Mouse (Mus musculus): ENCODE measurements around the gene Rcor1. TPM values are rescaled to one million over a fixed set of nuclear protein-coding genes. Genes with fewer than 3 reads are reported as not detected.

Gene Rcor1
- polyA plus RNA-seq, 1 experiment: 12.0 TPM

- Histone ChIP-seq H3K4me3 (replicated peaks; ENCODE audit: extremely low read depth, low read depth, low read length) (no peak overlapping the region), H3K4me1 (ENCODE audit: control insufficient read depth, insufficient read depth, low read length) (no peaks in the 10 kb centered on the region)
- WGBS: 92% methylated on average over 11 of the region's 11 CpGs
- TF ChIP-seq CTCF (IDR thresholded peaks at IDR 0.05; ENCODE audit: insufficient read depth, low read length): no peak
- TF ChIP-seq POLR2A (IDR thresholded peaks at IDR 0.05; ENCODE audit: borderline replicate concordance, extremely low read depth, low read depth, low read length): no peak
- no peak for DNase-seq
Measured at GRCm38 (mm10) chr12:111018068-111018467, 21.1 kb upstream of the Rcor1 start.

GRCm38 (mm10) chr12:111019086-111019485, 20.1 kb upstream of the Rcor1 start:
- no peak for TF ChIP-seq CTCF (IDR thresholded peaks at IDR 0.05; ENCODE audit: insufficient read depth, low read length)
- no peaks in the 10 kb centered on the region for H3K4me1 ChIP-seq (ENCODE audit: control insufficient read depth, insufficient read depth, low read length)
- no peak for DNase-seq
- WGBS: 90% methylated on average over 2 of the region's 2 CpGs
- H3K4me3 ChIP-seq (replicated peaks; ENCODE audit: extremely low read depth, low read depth, low read length): no peak overlapping the region

- 30% methylated on average over 1 of the region's 1 CpGs for WGBS
- H3K4me1 ChIP-seq (ENCODE audit: control insufficient read depth, insufficient read depth, low read length): no peaks in the 10 kb centered on the region
- no peak for DNase-seq
- H3K4me3 ChIP-seq (replicated peaks; ENCODE audit: extremely low read depth, low read depth, low read length): no peak overlapping the region
- TF ChIP-seq POLR2A (IDR thresholded peaks at IDR 0.05; ENCODE audit: borderline replicate concordance, extremely low read depth, low read depth, low read length): no peak
- TF ChIP-seq CTCF (IDR thresholded peaks at IDR 0.05; ENCODE audit: insufficient read depth, low read length): no peak
Measured at GRCm38 (mm10) chr12:111021138-111021537, 18.0 kb upstream of the Rcor1 start.

GRCm38 (mm10) chr12:111021577-111021976, 17.6 kb upstream of the Rcor1 start:
- Histone ChIP-seq H3K4me3 (replicated peaks; ENCODE audit: extremely low read depth, low read depth, low read length) (no peak overlapping the region), H3K4me1 (ENCODE audit: control insufficient read depth, insufficient read depth, low read length) (no peaks in the 10 kb centered on the region)
- 48% methylated on average over 3 of the region's 3 CpGs for WGBS
- DNase-seq: no peak
- TF ChIP-seq POLR2A (IDR thresholded peaks at IDR 0.05; ENCODE audit: borderline replicate concordance, extremely low read depth, low read depth, low read length): no peak
- no peak for TF ChIP-seq CTCF (IDR thresholded peaks at IDR 0.05; ENCODE audit: insufficient read depth, low read length)

- TF ChIP-seq POLR2A (IDR thresholded peaks at IDR 0.05; ENCODE audit: borderline replicate concordance, extremely low read depth, low read depth, low read length) (no peak), CTCF (IDR thresholded peaks at IDR 0.05; ENCODE audit: insufficient read depth, low read length) (no peak)
- no peak for DNase-seq
Measured at GRCm38 (mm10) chr12:111028176-111029167, 10.7 kb upstream of the Rcor1 start.

GRCm38 (mm10) chr12:111029291-111029890, 9.8 kb upstream of the Rcor1 start:
- no peak for DNase-seq
- no peaks in the 10 kb centered on the region for H3K4me1 ChIP-seq (ENCODE audit: control insufficient read depth, insufficient read depth, low read length)
- H3K4me3 ChIP-seq (replicated peaks; ENCODE audit: extremely low read depth, low read depth, low read length): no peak overlapping the region
- 63% methylated on average over 7 of the region's 7 CpGs for WGBS
- TF ChIP-seq POLR2A (IDR thresholded peaks at IDR 0.05; ENCODE audit: borderline replicate concordance, extremely low read depth, low read depth, low read length): no peak
- TF ChIP-seq CTCF (IDR thresholded peaks at IDR 0.05; ENCODE audit: insufficient read depth, low read length): no peak

More at GRCm38 (mm10) chr12:111028176-111029167, 10.7 kb upstream of the Rcor1 start:
- 50% methylated on average over 19 of the region's 19 CpGs for WGBS
- Histone ChIP-seq H3K4me1 (ENCODE audit: control insufficient read depth, insufficient read depth, low read length) (no peaks in the 10 kb centered on the region), H3K4me3 (replicated peaks; ENCODE audit: extremely low read depth, low read depth, low read length) (no peak overlapping the region)

GRCm38 (mm10) chr12:111032839-111033238, 6.3 kb upstream of the Rcor1 start:
- WGBS: 76% methylated on average over 5 of the region's 5 CpGs

GRCm38 (mm10) chr12:111035182-111035824, 3.8 kb upstream of the Rcor1 start:
- Histone ChIP-seq H3K4me3 (replicated peaks; ENCODE audit: extremely low read depth, low read depth, low read length) (no peak overlapping the region), H3K4me1 (ENCODE audit: control insufficient read depth, insufficient read depth, low read length) (peaks cover 3% of the 10 kb centered on the region; the same call in 1 of the 2 replicates)
- DNase-seq: peak; percentile 28
- 49% methylated on average over 12 of the region's 12 CpGs for whole genome bisulfite sequencing
- TF ChIP-seq POLR2A (IDR thresholded peaks at IDR 0.05; ENCODE audit: borderline replicate concordance, extremely low read depth, low read depth, low read length) (no peak), CTCF (IDR thresholded peaks at IDR 0.05; ENCODE audit: insufficient read depth, low read length) (no peak)

More at GRCm38 (mm10) chr12:111032839-111033238, 6.3 kb upstream of the Rcor1 start:
- TF ChIP-seq CTCF (IDR thresholded peaks at IDR 0.05; ENCODE audit: insufficient read depth, low read length) (no peak), POLR2A (IDR thresholded peaks at IDR 0.05; ENCODE audit: borderline replicate concordance, extremely low read depth, low read depth, low read length) (no peak)
- Histone ChIP-seq H3K4me1 (ENCODE audit: control insufficient read depth, insufficient read depth, low read length) (no peaks in the 10 kb centered on the region), H3K4me3 (replicated peaks; ENCODE audit: extremely low read depth, low read depth, low read length) (no peak overlapping the region)
- DNase-seq: no peak

GRCm38 (mm10) chr12:111036198-111036775, 2.9 kb upstream of the Rcor1 start:
- DNase-seq: no peak
- Histone ChIP-seq H3K4me3 (replicated peaks; ENCODE audit: extremely low read depth, low read depth, low read length) (no peak overlapping the region), H3K4me1 (ENCODE audit: control insufficient read depth, insufficient read depth, low read length) (peaks cover 7% of the 10 kb centered on the region; the same call in 1 of the 2 replicates)
- TF ChIP-seq POLR2A (IDR thresholded peaks at IDR 0.05; ENCODE audit: borderline replicate concordance, extremely low read depth, low read depth, low read length): no peak
- TF ChIP-seq CTCF (IDR thresholded peaks at IDR 0.05; ENCODE audit: insufficient read depth, low read length): no peak
